Mouse (Mus musculus) megakaryocyte, embryonic 14.5 days (primary cell): Measurements from ENCODE around the gene Zfp867. TPM values are rescaled to one million over a fixed set of nuclear protein-coding genes. Genes with fewer than 3 reads are reported as not detected.

Source experiments
- H3K27me3 ChIP-seq: replicated peaks from 2 replicates; pipeline ENCODE3; 2012; ENCODE audit warnings: inconsistent platforms
- H3K36me3 ChIP-seq: replicated peaks from 2 replicates; pipeline ENCODE3; 2012; ENCODE audit warnings: low read length, inconsistent platforms, mixed read lengths
- H3K4me1 ChIP-seq: 2 replicates; pipeline ENCODE4 v1.6.1; 2012; ENCODE audit warnings: inconsistent platforms
- H3K4me3 ChIP-seq: replicated peaks from 2 replicates; pipeline ENCODE3; 2012; ENCODE audit warnings: moderate library complexity, mild to moderate bottlenecking, inconsistent platforms
- H3K9me3 ChIP-seq: 2 replicates; pipeline ENCODE4 v1.6.1; 2012; ENCODE audit warnings: inconsistent platforms
- FLI1 ChIP-seq: IDR thresholded peaks from 2 replicates; pipeline ENCODE4 v1.6.1; 2012; ENCODE audit warnings: low read length, inconsistent platforms, mixed read lengths
- GATA1 ChIP-seq: IDR thresholded peaks from 3 replicates; pipeline ENCODE4 v1.6.1; 2012; ENCODE audit warnings: mixed read lengths, low read length, inconsistent platforms, borderline replicate concordance
- polyA plus RNA-seq: library from polyadenylated mRNA; stranded (reverse); fragments of >175 nt; gene quantifications from 2 replicates; pipeline ENCODE4 v1.2.3, GENCODE M21; 2012; ENCODE audit warnings: low replicate concordance; ENCODE audit not compliant: insufficient read depth

Gene Zfp867
- polyA plus RNA-seq, 1 experiment: 0.07 TPM

- no peak for TF ChIP-seq FLI1
- TF ChIP-seq GATA1: no peak
- H3K4me1 ChIP-seq: peaks cover 14% of the 10 kb centered on the region
Observed at GRCm38 (mm10) chr11:59471413-59472325, 605 bp downstream of the Zfp867 start.

DNA sequence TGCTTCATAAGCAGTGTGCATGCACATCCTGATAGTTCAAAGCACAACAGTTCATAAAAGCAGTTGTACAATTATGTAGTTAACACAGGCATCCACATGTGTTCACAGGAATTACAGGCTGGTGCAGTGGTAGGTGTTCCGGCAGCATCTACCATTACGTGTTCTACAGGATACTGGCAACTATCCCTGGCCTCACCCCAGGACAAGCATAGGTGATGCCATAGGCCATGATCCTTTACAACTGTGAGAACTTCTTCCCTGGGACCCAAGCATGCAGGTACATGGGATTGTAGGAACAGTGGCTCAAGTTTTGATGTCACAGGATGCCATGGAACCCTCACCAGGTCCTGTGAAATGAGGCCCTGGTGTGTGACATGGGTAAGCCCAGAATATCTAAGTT lies 11.8 kb downstream of the Zfp867 start:
- peaks cover 2% of the 10 kb centered on the region for H3K27me3 ChIP-seq
- peaks cover 29% of the 10 kb centered on the region for H3K9me3 ChIP-seq
- TF ChIP-seq GATA1: no peak
- TF ChIP-seq FLI1: no peak
- peaks cover 66% of the 10 kb centered on the region for H3K36me3 ChIP-seq
- H3K4me1 ChIP-seq: 0 out of 2 replicates have a peak, but pooled peaks cover 3% of the 10 kb centered on the region
- no peak overlapping the region for H3K4me3 ChIP-seq

More at GRCm38 (mm10) chr11:59471413-59472325, 605 bp downstream of the Zfp867 start:
- Histone ChIP-seq H3K4me3 (peak overlapping the region; percentile 96), H3K36me3 (no peaks in the 10 kb centered on the region), H3K27me3 (peaks cover 29% of the 10 kb centered on the region), H3K9me3 (no peaks in the 10 kb centered on the region)

GRCm38 (mm10) chr11:59458973-59459372 lies 13.3 kb downstream of the Zfp867 start:
- Histone ChIP-seq H3K9me3 (peaks cover 21% of the 10 kb centered on the region), H3K27me3 (peaks cover 2% of the 10 kb centered on the region), H3K4me1 (0 out of 2 replicates have a peak, but pooled peaks cover 3% of the 10 kb centered on the region), H3K36me3 (peaks cover 72% of the 10 kb centered on the region), H3K4me3 (no peak overlapping the region)
- TF ChIP-seq FLI1 (no peak), GATA1 (no peak)

GRCm38 (mm10) chr11:59456891-59457290 lies 15.4 kb downstream of the Zfp867 start:
- H3K4me3 ChIP-seq: no peak overlapping the region
- H3K9me3 ChIP-seq: no peaks in the 10 kb centered on the region
- peaks cover 69% of the 10 kb centered on the region for H3K36me3 ChIP-seq
- TF ChIP-seq GATA1 (no peak), FLI1 (no peak)
- H3K4me1 ChIP-seq: 0 out of 2 replicates have a peak, but pooled peaks cover 4% of the 10 kb centered on the region
- peaks cover 2% of the 10 kb centered on the region for H3K27me3 ChIP-seq

GRCm38 (mm10) chr11:59456346-59456745 lies 15.9 kb downstream of the Zfp867 start:
- TF ChIP-seq FLI1 (no peak), GATA1 (no peak)
- H3K27me3 ChIP-seq: peaks cover 2% of the 10 kb centered on the region
- peaks cover 71% of the 10 kb centered on the region for H3K36me3 ChIP-seq
- H3K4me3 ChIP-seq: peak overlapping the region; percentile 2
- H3K4me1 ChIP-seq: 0 out of 2 replicates have a peak, but pooled peaks cover 9% of the 10 kb centered on the region
- no peaks in the 10 kb centered on the region for H3K9me3 ChIP-seq

GRCm38 (mm10) chr11:59451086-59451485 lies 21.2 kb downstream of the Zfp867 start, which contains the start of gene Snap47:
Snap47 (minus strand) TSS chr11:59451186.
- H3K36me3 ChIP-seq: peaks cover 44% of the 10 kb centered on the region
- TF ChIP-seq FLI1: no peak
- TF ChIP-seq GATA1: no peak
- no peaks in the 10 kb centered on the region for H3K9me3 ChIP-seq
- peaks cover 31% of the 10 kb centered on the region for H3K4me1 ChIP-seq
- peak within 1 kb of the TSS; percentile 99 for H3K4me3 ChIP-seq
- peaks cover 9% of the 10 kb centered on the region for H3K27me3 ChIP-seq

- Histone ChIP-seq H3K9me3 (no peaks in the 10 kb centered on the region), H3K4me1 (peaks cover 31% of the 10 kb centered on the region), H3K27me3 (peaks cover 9% of the 10 kb centered on the region), H3K36me3 (peaks cover 36% of the 10 kb centered on the region), H3K4me3 (peak overlapping the region; percentile 99)
- TF ChIP-seq GATA1: no peak
- TF ChIP-seq FLI1: no peak
Observed at GRCm38 (mm10) chr11:59450230-59450771, 22.0 kb downstream of the Zfp867 start.

DNA sequence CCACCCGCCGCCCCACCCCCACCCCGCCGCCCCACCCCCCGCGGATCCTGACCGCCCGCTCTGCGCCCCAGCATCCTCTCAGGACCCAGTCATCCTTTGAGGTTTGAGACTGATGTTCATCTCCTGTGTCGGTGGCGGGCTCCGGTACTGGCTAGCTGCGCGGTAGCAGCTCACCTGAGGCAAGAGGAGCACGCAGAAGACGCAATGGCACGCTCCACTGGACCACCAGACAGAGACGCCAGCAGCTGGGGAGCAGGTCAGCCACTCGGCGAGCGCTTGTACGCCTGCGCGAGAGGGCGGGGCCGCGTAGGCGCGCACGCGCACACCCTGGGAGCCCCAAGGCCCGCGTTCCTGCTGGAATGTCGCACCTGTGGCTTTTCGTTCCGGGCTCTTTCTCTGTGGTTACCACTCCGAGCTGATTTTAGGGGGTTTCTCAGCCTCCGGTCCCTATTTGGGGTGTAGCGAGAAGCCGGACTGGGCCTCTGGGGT lies 22.5 kb downstream of the Zfp867 start, which contains the start of gene Jmjd4:
Gene Jmjd4 (plus strand): TSS at position 305 of the 489 bp plus-strand sequence.
- TF ChIP-seq GATA1 (no peak), FLI1 (no peak)
- peaks cover 9% of the 10 kb centered on the region for H3K27me3 ChIP-seq
- peaks cover 31% of the 10 kb centered on the region for H3K36me3 ChIP-seq

GRCm38 (mm10) chr11:59443102-59443501 lies 29.2 kb downstream of the Zfp867 start:
- Histone ChIP-seq H3K9me3 (peaks cover 14% of the 10 kb centered on the region), H3K4me1 (0 out of 2 replicates have a peak, but pooled peaks cover 2% of the 10 kb centered on the region), H3K27me3 (peaks cover 27% of the 10 kb centered on the region), H3K4me3 (no peak overlapping the region), H3K36me3 (peaks cover 3% of the 10 kb centered on the region)
- TF ChIP-seq FLI1 (no peak), GATA1 (no peak)

More for the DNA sequence above, 22.5 kb downstream of the Zfp867 start, which contains the start of gene Jmjd4:
- Histone ChIP-seq H3K4me1 (peaks cover 31% of the 10 kb centered on the region), H3K4me3 (peak within 1 kb of the TSS; percentile 99), H3K9me3 (no peaks in the 10 kb centered on the region)

DNA sequence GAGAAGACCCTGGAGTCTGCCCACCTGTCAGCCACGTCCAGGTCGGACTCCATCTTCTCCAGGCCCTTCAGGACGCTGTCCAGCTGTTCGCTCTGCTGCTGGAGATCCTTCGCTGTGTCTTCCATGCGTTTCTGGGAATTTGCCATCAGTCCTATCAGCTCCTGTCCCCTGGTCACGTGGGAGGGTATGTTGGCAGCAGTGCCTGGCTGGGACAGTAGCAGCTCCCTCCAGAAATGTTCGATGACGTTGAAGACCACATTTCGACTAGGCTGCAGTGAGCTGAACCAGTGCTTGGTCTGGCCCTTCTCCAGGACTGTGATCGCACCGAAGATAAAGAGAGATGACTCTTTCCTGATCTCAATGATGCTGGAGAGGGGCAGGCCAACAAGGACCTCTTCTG lies 34.3 kb downstream of the Zfp867 start:
- peaks cover 29% of the 10 kb centered on the region for H3K36me3 ChIP-seq
- no peak overlapping the region for H3K4me3 ChIP-seq
- peaks cover 22% of the 10 kb centered on the region for H3K9me3 ChIP-seq
- H3K4me1 ChIP-seq: no peaks in the 10 kb centered on the region
- TF ChIP-seq FLI1 (no peak), GATA1 (no peak)
- peaks cover 16% of the 10 kb centered on the region for H3K27me3 ChIP-seq
